Mouse (Mus musculus) hindlimb bud, embryonic 11.5 days (tissue): ENCODE data around the gene Ugt1a6a.
"Not testable (repeated sequence)": the region's sequence is repeated elsewhere in the genome, so short reads cannot be mapped to it uniquely, and the experiment has no call there.

Source experiments
- DNase-seq: peaks from one replicate; pipeline ENCODE4 v3.0.0-alpha.2; 2012; ENCODE audit warnings: low read depth, low spot score; ENCODE audit errors: extremely low spot score

Ugt1a6a gene

GRCm38 (mm10) chr1:88134457-88135011 lies at the start of gene Ugt1a6a:
Gene Ugt1a6a (plus strand): TSS chr1:88134809.
- not testable (repeated sequence) for DNase-seq

- DNase-seq: no peak
Observed at GRCm38 (mm10) chr1:88086125-88086524, 48.5 kb upstream of the Ugt1a6a start.

GRCm38 (mm10) chr1:88087513-88087912 lies 47.1 kb upstream of the Ugt1a6a start, which contains the start of gene Ugt1a8:
Gene Ugt1a8 (plus strand): TSS chr1:88087813.
- no peak for DNase-seq

GRCm38 (mm10) chr1:88092341-88092740 lies 42.3 kb upstream of the Ugt1a6a start:
- no peak for DNase-seq

- not testable (repeated sequence) for DNase-seq
Observed at GRCm38 (mm10) chr1:88094270-88094676, 40.3 kb upstream of the Ugt1a6a start.

- DNase-seq: peak; percentile 24
Observed at GRCm38 (mm10) chr1:88094941-88095492, 39.6 kb upstream of the Ugt1a6a start, which contains the start of gene Ugt1a7c. Gene Ugt1a7c (plus strand): TSS chr1:88095062.

GRCm38 (mm10) chr1:88098546-88098945 lies 36.1 kb upstream of the Ugt1a6a start:
- not testable (repeated sequence) for DNase-seq

GRCm38 (mm10) chr1:88099691-88100090 lies 34.9 kb upstream of the Ugt1a6a start:
- DNase-seq: not testable (repeated sequence)

GRCm38 (mm10) chr1:88103019-88103418 lies 31.6 kb upstream of the Ugt1a6a start, which contains the start of gene Ugt1a6b:
Gene Ugt1a6b (plus strand): TSS chr1:88103252.
- DNase-seq: not testable (repeated sequence)

- DNase-seq: not testable (repeated sequence)
Observed at GRCm38 (mm10) chr1:88103697-88104468, 30.7 kb upstream of the Ugt1a6a start.

- no peak for DNase-seq
Observed at GRCm38 (mm10) chr1:88104667-88105430, 29.8 kb upstream of the Ugt1a6a start.

GRCm38 (mm10) chr1:88105656-88106055 lies 29.0 kb upstream of the Ugt1a6a start:
- DNase-seq: no peak

- DNase-seq: not testable (repeated sequence)
Observed at GRCm38 (mm10) chr1:88109027-88109557, 25.5 kb upstream of the Ugt1a6a start.

GRCm38 (mm10) chr1:88109604-88110003 lies 25.0 kb upstream of the Ugt1a6a start:
- not testable (repeated sequence) for DNase-seq

GRCm38 (mm10) chr1:88112769-88113168 lies 21.8 kb upstream of the Ugt1a6a start:
- not testable (repeated sequence) for DNase-seq

- not testable (repeated sequence) for DNase-seq
Observed at GRCm38 (mm10) chr1:88120550-88120949, 14.1 kb upstream of the Ugt1a6a start.

GRCm38 (mm10) chr1:88121521-88121920 lies 13.1 kb upstream of the Ugt1a6a start:
- DNase-seq: not testable (repeated sequence)

GRCm38 (mm10) chr1:88125827-88126360 lies 8.7 kb upstream of the Ugt1a6a start:
- not testable (repeated sequence) for DNase-seq

GRCm38 (mm10) chr1:88129091-88129490 lies 5.5 kb upstream of the Ugt1a6a start:
- not testable (repeated sequence) for DNase-seq

- not testable (repeated sequence) for DNase-seq
Observed at GRCm38 (mm10) chr1:88130223-88130622, 4.4 kb upstream of the Ugt1a6a start.
